Mouse (Mus musculus): ENCODE measurements around the gene Dnaja1.

GRCm38 (mm10) chr4:40774279-40775259 is 52.6 kb downstream of the Dnaja1 start:
- TF ChIP-seq CTCF (conservative IDR thresholded peaks at IDR 0.05; ENCODE audit: low read length) (peak; percentile 87), NANOG (IDR thresholded peaks at IDR 0.05; ENCODE audit: borderline replicate concordance, low read length) (no peak), POU5F1 (IDR thresholded peaks at IDR 0.05; ENCODE audit: borderline replicate concordance, low read length) (no peak)

All from E14TG2a.4 (cell line).